Mouse (Mus musculus): Measurements from ENCODE around the gene 1110017D15Rik.
A peak's percentile ranks its signal among the peaks of the same experiment; 100 is the strongest.

Gene 1110017D15Rik

GRCm38 (mm10) chr4:41513309-41513708, 3.8 kb downstream of the 1110017D15Rik start:
- no peak for DNase-seq (ENCODE audit: low spot score in 2 of 2)

GRCm38 (mm10) chr4:41507998-41508397, 9.1 kb downstream of the 1110017D15Rik start:
- DNase-seq (ENCODE audit: low spot score in 2 of 2), result no peak

DNA sequence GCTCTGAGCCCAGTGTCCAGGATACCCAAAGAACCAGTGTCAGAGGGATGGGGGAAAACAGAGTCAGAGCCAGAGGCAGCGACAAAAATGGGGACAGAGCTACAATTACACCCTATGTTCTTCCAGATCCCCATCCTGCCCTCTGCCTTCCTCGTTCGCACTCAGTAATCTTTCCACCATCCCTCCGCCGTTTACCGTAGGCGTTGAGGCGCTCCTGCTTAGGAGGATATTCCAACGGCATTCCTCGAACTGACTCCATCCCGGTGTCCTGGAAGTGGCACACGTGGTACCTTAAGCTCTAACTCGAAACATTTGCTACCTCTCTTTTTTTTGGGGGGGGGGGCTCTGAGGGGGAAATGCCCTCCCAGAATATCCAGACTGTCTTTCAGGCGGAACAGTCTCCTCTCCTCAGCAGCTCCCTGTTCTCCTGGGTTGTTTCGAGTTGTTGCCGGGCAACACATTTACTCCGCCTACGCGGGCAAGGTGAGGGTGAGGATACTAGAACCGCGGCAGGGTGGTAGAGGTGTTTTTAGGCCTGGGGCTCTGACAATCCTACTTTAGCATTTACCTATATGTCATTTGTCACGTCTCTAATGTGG, 9.7 kb downstream of the 1110017D15Rik start:
- no peak for DNase-seq (ENCODE audit: low spot score in 2 of 2)

DNA sequence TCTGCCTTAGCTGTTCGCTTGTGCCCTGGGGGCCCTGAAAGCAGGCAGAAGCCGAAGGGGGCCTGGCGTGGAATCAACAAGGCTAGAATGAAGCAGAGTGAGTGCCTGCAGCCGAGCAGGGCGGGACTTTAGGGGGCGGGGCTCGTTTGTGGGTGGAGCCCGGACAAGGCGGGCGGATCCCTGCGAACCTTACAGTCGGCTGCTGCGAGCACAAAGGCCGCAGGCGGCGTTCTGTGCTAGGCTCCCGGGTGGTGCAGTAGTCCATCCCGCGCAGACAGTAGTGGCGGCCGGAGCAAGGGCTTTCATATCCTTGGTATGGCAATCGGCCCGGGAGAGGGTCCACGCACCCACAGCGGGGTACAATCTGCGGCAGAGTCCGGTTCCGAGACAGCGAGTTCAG, 10.2 kb downstream of the 1110017D15Rik start:
- peak; percentile 69 to 71 for DNase-seq (ENCODE audit: low spot score in 2 of 2)

DNA sequence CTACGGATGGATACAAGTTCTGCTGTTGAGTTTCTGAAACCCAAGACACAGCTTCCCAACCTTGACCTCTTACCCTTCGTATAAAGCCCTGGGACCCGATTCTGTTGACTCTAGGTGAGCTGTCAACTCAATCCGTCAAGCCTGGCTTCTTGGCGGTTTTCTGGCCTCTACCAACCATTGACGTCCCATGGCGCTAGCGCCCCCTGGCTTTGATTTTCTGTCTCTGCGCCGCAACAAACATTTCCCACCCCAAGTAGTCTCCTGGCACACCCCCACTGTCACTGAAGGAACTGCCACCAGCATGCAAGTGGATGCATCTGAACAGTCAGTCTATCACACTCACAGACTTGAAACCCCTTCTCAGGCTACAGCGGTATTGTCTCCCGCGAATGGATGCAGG, 11.0 kb downstream of the 1110017D15Rik start:
- peak; percentile 41 to 58 for DNase-seq (ENCODE audit: low spot score in 2 of 2)

GRCm38 (mm10) chr4:41505131-41505551, 12.0 kb downstream of the 1110017D15Rik start:
- no peak for DNase-seq (ENCODE audit: low spot score in 2 of 2)

DNA sequence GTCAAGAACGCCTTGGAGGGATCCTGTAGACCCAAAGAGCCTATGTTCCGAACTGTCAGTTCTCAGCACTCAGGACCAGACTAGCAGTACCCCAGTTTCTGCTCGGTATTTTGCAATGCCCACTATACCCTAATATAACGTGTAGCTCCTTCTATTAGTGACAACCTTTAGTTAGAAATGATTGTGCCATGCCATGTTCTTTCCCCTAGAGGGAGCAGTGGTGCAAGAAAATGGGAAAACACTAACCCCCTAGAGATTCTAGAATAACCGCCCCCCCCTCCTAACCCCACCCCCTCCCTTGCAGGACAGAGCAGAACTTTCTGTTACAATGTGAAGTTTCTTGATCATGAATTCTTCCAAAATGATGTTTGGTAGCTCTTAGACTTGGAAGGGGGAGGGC, 12.8 kb downstream of the 1110017D15Rik start:
- no peak for DNase-seq (ENCODE audit: low spot score in 2 of 2)

GRCm38 (mm10) chr4:41502986-41503412, 14.1 kb downstream of the 1110017D15Rik start, which contains the start of gene AI464131:
Gene AI464131 (minus strand): TSS chr4:41503076.
- DNase-seq (ENCODE audit: low spot score in 2 of 2), result peak; percentile 71 to 75

GRCm38 (mm10) chr4:41502171-41502940, 14.8 kb downstream of the 1110017D15Rik start:
- DNase-seq (ENCODE audit: low spot score in 2 of 2), result no peak

DNA sequence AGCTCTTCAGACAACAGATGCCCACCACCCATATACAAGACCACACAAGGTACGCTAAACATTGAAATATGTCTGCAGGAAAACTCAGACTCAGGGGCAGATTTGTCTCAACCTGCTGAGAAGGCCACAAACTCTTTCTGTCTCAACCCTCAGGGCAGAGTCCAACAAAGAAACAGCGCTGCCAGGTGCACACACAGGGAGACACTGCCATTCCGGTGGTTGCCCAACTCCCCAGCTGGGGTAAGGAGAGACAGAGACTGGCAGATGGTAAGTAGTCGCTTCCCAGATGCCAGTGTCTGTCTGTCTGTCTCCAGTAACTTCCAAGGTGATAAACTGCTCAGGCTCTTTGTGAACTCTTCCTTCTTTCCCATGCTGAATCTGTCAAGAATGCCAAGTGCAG, 16.3 kb downstream of the 1110017D15Rik start:
- DNase-seq (ENCODE audit: low spot score in 2 of 2), result no peak

GRCm38 (mm10) chr4:41499619-41500018, 17.5 kb downstream of the 1110017D15Rik start:
- DNase-seq (ENCODE audit: low spot score in 2 of 2), result no peak

- no peak for DNase-seq (ENCODE audit: low spot score in 2 of 2)
Measured at GRCm38 (mm10) chr4:41498921-41499391, 18.2 kb downstream of the 1110017D15Rik start.

- no peak for DNase-seq (ENCODE audit: low spot score in 2 of 2)
Measured at GRCm38 (mm10) chr4:41497995-41498845, 18.9 kb downstream of the 1110017D15Rik start.

- DNase-seq (ENCODE audit: low spot score in 2 of 2), result peak in 1 of 2 experiments; percentile 27
Measured at GRCm38 (mm10) chr4:41497579-41497978, 19.6 kb downstream of the 1110017D15Rik start.

DNA sequence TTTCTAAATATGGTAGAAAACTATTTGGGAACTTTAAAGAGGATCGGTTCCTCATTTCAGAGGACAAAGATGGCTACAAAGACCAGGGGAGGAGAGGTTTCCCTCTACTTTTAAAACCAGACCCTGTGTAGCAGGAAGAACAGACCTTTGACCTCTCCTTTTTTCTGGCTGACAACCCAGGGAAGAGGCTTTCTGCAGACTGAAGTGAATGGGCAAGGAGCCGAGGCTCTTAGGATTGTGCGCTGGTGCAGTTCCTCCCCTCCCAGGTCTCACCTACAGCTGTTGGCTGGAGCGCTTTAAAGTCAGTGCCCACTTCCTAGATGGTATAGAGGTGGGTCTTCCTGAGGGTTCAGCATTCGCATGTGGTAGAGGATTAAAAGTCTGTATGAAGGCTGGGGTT, 20.1 kb downstream of the 1110017D15Rik start:
- no peak for DNase-seq (ENCODE audit: low spot score in 2 of 2)

GRCm38 (mm10) chr4:41495850-41496249, 21.3 kb downstream of the 1110017D15Rik start:
- DNase-seq (ENCODE audit: low spot score in 2 of 2), result no peak

GRCm38 (mm10) chr4:41495076-41495475, 22.1 kb downstream of the 1110017D15Rik start:
- DNase-seq (ENCODE audit: low spot score in 2 of 2), result no peak

GRCm38 (mm10) chr4:41494378-41494777, 22.8 kb downstream of the 1110017D15Rik start:
- no peak for DNase-seq (ENCODE audit: low spot score in 2 of 2)

DNA sequence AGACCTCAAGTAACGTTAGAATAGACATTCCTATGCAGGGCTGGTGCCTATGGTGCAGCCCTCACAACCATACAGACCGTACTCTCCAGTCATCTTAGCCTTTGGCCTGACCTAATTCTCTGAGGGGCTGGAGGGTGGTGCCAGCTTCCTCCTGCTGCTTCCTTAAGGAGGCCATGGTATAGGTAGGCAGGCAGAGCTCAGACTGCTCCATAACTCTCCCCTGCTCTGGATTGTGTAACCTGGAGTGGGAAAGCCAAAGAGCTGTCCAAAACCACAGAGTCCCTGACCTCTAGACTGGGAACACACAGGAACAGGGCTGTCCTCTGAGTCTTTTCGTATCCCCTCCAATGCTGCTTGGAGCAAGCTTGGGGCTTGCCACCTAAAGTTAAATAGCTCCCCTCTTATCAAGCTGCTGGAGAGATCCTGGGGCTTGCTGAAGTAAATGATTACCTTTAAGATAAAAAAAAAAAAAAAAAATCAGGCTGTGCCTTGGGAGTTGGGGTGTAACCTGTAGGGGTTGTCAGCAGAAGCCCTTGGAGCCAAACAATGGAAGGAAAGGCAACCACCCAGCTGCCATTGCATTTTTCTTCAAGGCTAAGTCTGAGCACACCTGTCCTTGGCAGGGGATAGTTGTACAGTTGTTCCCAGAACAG, 23.5 kb downstream of the 1110017D15Rik start:
- no peak for DNase-seq (ENCODE audit: low spot score in 2 of 2)

DNA sequence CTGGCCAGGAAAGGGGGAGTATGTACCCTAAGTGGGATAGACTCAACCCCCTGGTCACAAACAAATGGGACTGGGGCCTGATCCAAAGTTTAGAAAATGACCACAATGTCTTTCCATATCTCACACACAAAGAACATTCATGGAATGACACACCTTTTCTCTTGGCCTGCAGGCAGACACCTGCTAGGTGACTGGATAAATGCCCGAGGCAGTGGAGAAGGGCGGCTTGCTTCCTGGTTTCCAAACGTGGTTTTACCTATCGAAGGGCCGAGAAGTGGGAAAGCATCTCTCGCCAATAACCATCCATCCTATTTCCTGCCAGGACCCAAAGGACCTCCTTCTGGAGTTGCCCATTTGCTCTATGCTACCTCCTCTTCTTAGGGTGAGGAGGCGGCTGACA, 24.2 kb downstream of the 1110017D15Rik start:
- DNase-seq (ENCODE audit: low spot score in 2 of 2), result no peak

DNA sequence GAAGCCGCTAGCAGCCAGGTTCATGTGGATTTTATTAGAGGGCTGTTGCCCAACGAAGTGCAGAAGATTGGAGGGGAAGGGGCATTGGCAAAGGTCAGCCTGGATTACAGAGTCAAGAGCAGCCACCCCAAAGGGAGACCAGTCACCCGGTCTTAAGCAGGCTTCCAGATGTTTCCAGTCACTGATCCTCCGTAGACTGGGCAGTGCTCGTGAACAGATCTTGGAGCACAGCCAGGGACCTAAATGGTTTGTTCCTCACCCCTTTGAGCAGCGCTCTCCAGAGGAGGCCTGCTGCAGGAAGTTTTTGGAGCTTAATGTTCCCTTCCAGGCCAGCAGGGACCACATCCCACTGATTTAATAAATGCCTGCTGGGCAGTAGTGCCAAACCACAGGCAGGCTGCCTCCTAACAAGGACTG, 35.5 kb downstream of the 1110017D15Rik start:
- no peak for DNase-seq (ENCODE audit: low spot score in 2 of 2)

DNA sequence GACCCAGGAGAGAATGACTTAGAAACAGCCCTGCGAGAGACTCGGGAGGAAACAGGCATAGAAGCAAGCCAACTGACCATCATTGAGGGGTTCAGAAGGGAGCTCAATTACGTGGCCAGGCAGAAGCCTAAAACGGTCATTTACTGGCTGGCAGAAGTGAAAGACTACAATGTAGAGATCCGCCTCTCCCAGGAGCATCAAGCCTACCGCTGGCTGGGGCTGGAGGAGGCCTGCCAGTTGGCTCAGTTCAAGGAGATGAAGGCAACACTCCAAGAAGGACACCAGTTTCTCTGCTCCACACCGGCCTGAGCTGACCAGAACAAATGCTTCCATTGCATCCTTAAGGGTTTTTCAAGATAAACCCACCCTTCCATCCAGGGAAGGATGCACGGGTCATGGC, 36.9 kb downstream of the 1110017D15Rik start:
- no peak for DNase-seq (ENCODE audit: low spot score in 2 of 2)
